Mouse (Mus musculus): ENCODE data around the gene Nos3. TPM values are rescaled to one million over a fixed set of nuclear protein-coding genes. Genes with fewer than 3 reads are reported as not detected.
"Not testable (repeated sequence)": the region's sequence is repeated elsewhere in the genome, so short reads cannot be mapped to it uniquely, and the experiment has no call there.

Nos3 gene
- polyA plus RNA-seq, 1 experiment: 32.3 TPM

- DNase-seq (ENCODE audit: low read depth): no peak
These were observed 10.2 kb downstream of the Nos3 start for GRCm38 (mm10) chr5:24374666-24375328.

- no peak for DNase-seq (ENCODE audit: low read depth)
These were observed 14.1 kb downstream of the Nos3 start for GRCm38 (mm10) chr5:24378700-24379099.

GRCm38 (mm10) chr5:24379501-24379900 is 14.9 kb downstream of the Nos3 start:
- no peak for DNase-seq (ENCODE audit: low read depth)

GRCm38 (mm10) chr5:24380499-24380898 is 15.9 kb downstream of the Nos3 start:
- DNase-seq (ENCODE audit: low read depth): no peak

- no peak for DNase-seq (ENCODE audit: low read depth)
These were observed 16.9 kb downstream of the Nos3 start for GRCm38 (mm10) chr5:24381486-24381885.

- no peak for DNase-seq (ENCODE audit: low read depth)
These were observed 17.4 kb downstream of the Nos3 start for GRCm38 (mm10) chr5:24381988-24382387.

- DNase-seq (ENCODE audit: low read depth): no peak
These were observed 18.6 kb downstream of the Nos3 start for GRCm38 (mm10) chr5:24383026-24383859.

- no peak for DNase-seq (ENCODE audit: low read depth)
These were observed 19.8 kb downstream of the Nos3 start for GRCm38 (mm10) chr5:24384407-24384806.

GRCm38 (mm10) chr5:24385374-24385773 is 20.8 kb downstream of the Nos3 start:
- DNase-seq (ENCODE audit: low read depth): no peak

GRCm38 (mm10) chr5:24385887-24386550 is 21.4 kb downstream of the Nos3 start:
- DNase-seq (ENCODE audit: low read depth): no peak

GRCm38 (mm10) chr5:24387264-24388241 is 22.9 kb downstream of the Nos3 start:
- DNase-seq (ENCODE audit: low read depth): no peak

- no peak for DNase-seq (ENCODE audit: low read depth)
These were observed 23.8 kb downstream of the Nos3 start for GRCm38 (mm10) chr5:24388246-24388915.

- no peak for DNase-seq (ENCODE audit: low read depth)
These were observed 24.5 kb downstream of the Nos3 start for GRCm38 (mm10) chr5:24389011-24389657.

GRCm38 (mm10) chr5:24389658-24390020 is 25.0 kb downstream of the Nos3 start:
- DNase-seq (ENCODE audit: low read depth): no peak

GRCm38 (mm10) chr5:24391864-24392263 is 27.3 kb downstream of the Nos3 start, which contains the start of gene Atg9b:
Atg9b (minus strand) TSS chr5:24392143.
- no peak for DNase-seq (ENCODE audit: low read depth)

- no peak for DNase-seq (ENCODE audit: low read depth)
These were observed 28.1 kb downstream of the Nos3 start for GRCm38 (mm10) chr5:24392724-24393123.

GRCm38 (mm10) chr5:24393392-24393997 is 28.9 kb downstream of the Nos3 start, which contains the start of gene Abcb8:
Abcb8 (plus strand) TSS chr5:24393663.
- DNase-seq (ENCODE audit: low read depth): no peak

- peak; percentile 95 for DNase-seq (ENCODE audit: low read depth)
These were observed 29.7 kb downstream of the Nos3 start for GRCm38 (mm10) chr5:24394165-24394894.

GRCm38 (mm10) chr5:24396254-24396653 is 31.6 kb downstream of the Nos3 start:
- DNase-seq (ENCODE audit: low read depth): not testable (repeated sequence)

Data from gonadal fat pad, adult 2 months (tissue).